8 mouse cellular contexts compared by ENCODE assay signal in genomic region chr9:20868448-20869001, GRCm38 (mm10). TPM values are rescaled to one million over a fixed set of nuclear protein-coding genes. Genes with fewer than 3 reads are reported as not detected.
DNase-seq lines count a peak whose midpoint lies in the region; ATAC-seq and TF ChIP-seq lines count a peak whose summit lies in the region.

Gene A230050P20Rik, plus strand, starts transcription at chr9:20868642.

- DNase-seq in A20 (ENCODE audit: low read depth, low spot score): peak; percentile 90
- DNase-seq in R1 (ENCODE audit: low read depth, low spot score): peak; percentile 79
- peak; percentile 83 for DNase-seq in kidney, postnatal 10 days
- no peak for DNase-seq in liver, embryonic 13.5 days
- DNase-seq in urinary bladder, postnatal 14 days (ENCODE audit: low spot score): peak; percentile 49

- no peaks in the 10 kb centered on the region for H3K4me1 ChIP-seq in cortical plate, adult 2 months (ENCODE audit: control insufficient read depth, insufficient read depth, low read length)
- H3K4me1 ChIP-seq in heart, embryonic 13.5 days: peaks cover 13% of the 10 kb centered on the region
- H3K4me1 ChIP-seq in liver, embryonic 13.5 days (replicated peaks): peaks cover 12% of the 10 kb centered on the region

- H3K36me3 ChIP-seq in heart, embryonic 13.5 days: no peaks in the 10 kb centered on the region
- H3K36me3 ChIP-seq in liver, embryonic 13.5 days: peaks cover 2% of the 10 kb centered on the region
- no peaks in the 10 kb centered on the region for H3K36me3 ChIP-seq in myocyte (ENCODE audit: control insufficient read depth, insufficient read depth)

- TF ChIP-seq POLR2A in cortical plate, adult 2 months (IDR thresholded peaks at IDR 0.05; ENCODE audit: extremely low read depth, insufficient read depth, low read length): peak; percentile 69
- TF ChIP-seq POLR2A in myocyte (IDR thresholded peaks at IDR 0.05; ENCODE audit: insufficient read length, low read depth): peak; percentile 71

- no peak for ATAC-seq in heart, embryonic 13.5 days (ENCODE audit: extremely low read depth, insufficient number of reproducible peaks, low FRiP score, low TSS enrichment)
- peak; percentile 42 for ATAC-seq in liver, embryonic 13.5 days (ENCODE audit: low read depth)

- H3K27ac ChIP-seq in cortical plate, adult 2 months (ENCODE audit: insufficient read depth, low read length): peak within 1 kb of the TSS; percentile 66
- H3K27ac ChIP-seq in heart, embryonic 13.5 days (replicated peaks): no peak within 1 kb of the TSS
- H3K27ac ChIP-seq in liver, embryonic 13.5 days: no peak within 1 kb of the TSS

- no peak for TF ChIP-seq CTCF in cortical plate, adult 2 months (IDR thresholded peaks at IDR 0.05; ENCODE audit: extremely low read depth, insufficient read depth, low read length)

- H3K27me3 ChIP-seq in heart, embryonic 13.5 days (replicated peaks): peaks cover 53% of the 10 kb centered on the region
- H3K27me3 ChIP-seq in liver, embryonic 13.5 days: peaks cover 37% of the 10 kb centered on the region
- no peaks in the 10 kb centered on the region for H3K27me3 ChIP-seq in myocyte (ENCODE audit: control insufficient read depth, insufficient read depth, insufficient read length)

- peak within 1 kb of the TSS; percentile 67 for H3K4me3 ChIP-seq in cortical plate, adult 2 months (ENCODE audit: insufficient read depth, low read length)
- H3K4me3 ChIP-seq in heart, embryonic 13.5 days: peak within 1 kb of the TSS; percentile 65
- peak within 1 kb of the TSS; percentile 63 for H3K4me3 ChIP-seq in liver, embryonic 13.5 days (replicated peaks)
- peak within 1 kb of the TSS; percentile 25 for H3K4me3 ChIP-seq in myocyte

- WGBS in heart, embryonic 13.5 days: 5% methylated on average over 53 of the region's 53 CpGs
- 3% methylated on average over 53 of the region's 53 CpGs for WGBS in liver, embryonic 13.5 days (ENCODE audit: insufficient replicate concordance)

- peak within 1 kb of the TSS; percentile 77 for H3K4me2 ChIP-seq in heart, embryonic 13.5 days
- peak within 1 kb of the TSS; percentile 72 for H3K4me2 ChIP-seq in liver, embryonic 13.5 days
- H3K4me2 ChIP-seq in myocyte (ENCODE audit: low read depth): peak within 1 kb of the TSS; percentile 76

- no peaks in the 10 kb centered on the region for H3K9me3 ChIP-seq in heart, embryonic 13.5 days
- H3K9me3 ChIP-seq in liver, embryonic 13.5 days (replicated peaks): no peaks in the 10 kb centered on the region

- H3K79me2 ChIP-seq in myocyte (ENCODE audit: control insufficient read depth, insufficient read depth): no peaks in the 10 kb centered on the region

- H3K9ac ChIP-seq in heart, embryonic 13.5 days: peak within 1 kb of the TSS; percentile 79
- H3K9ac ChIP-seq in liver, embryonic 13.5 days: peak within 1 kb of the TSS; percentile 65

- H3ac ChIP-seq in myocyte (ENCODE audit: control insufficient read depth, insufficient read length): peak within 1 kb of the TSS; percentile 11

TF ChIP-seq in myocyte, 11 proteins besides CTCF, POLR2A, EP300 and RAD21:
- TF ChIP-seq MAX (IDR thresholded peaks at IDR 0.05; ENCODE audit: low read depth): no peak
- TF ChIP-seq POLR2AphosphoS2 (IDR thresholded peaks at IDR 0.05; ENCODE audit: insufficient read length, low read depth): peak; percentile 61
- peak in 1 of 3 experiments; percentile 22 for TF ChIP-seq MYOG (IDR thresholded peaks at IDR 0.05; ENCODE audit: control insufficient read depth in 1 of 3, insufficient read depth in 1 of 3, insufficient read length in 2 of 3, low read depth in 2 of 3)
- no peak for TF ChIP-seq E2F4 (IDR thresholded peaks at IDR 0.05; ENCODE audit: insufficient read depth)
- no peak for TF ChIP-seq REST (IDR thresholded peaks at IDR 0.05; ENCODE audit: insufficient read depth, insufficient read length)
- no peak for TF ChIP-seq CEBPB (IDR thresholded peaks at IDR 0.05; ENCODE audit: insufficient read depth, poor library complexity, severe bottlenecking)
- TF ChIP-seq TCF3 (IDR thresholded peaks at IDR 0.05; ENCODE audit: insufficient read length, low read depth): no peak
- peak in 1 of 3 experiments; percentile 1 for TF ChIP-seq MYOD1 (IDR thresholded peaks at IDR 0.05; ENCODE audit: control insufficient read depth in 1 of 3, insufficient read length in 2 of 3, low read depth in 2 of 3)
- TF ChIP-seq TCF12 (IDR thresholded peaks at IDR 0.05; ENCODE audit: insufficient read depth, poor library complexity, severe bottlenecking): no peak
- TF ChIP-seq USF1 (IDR thresholded peaks at IDR 0.05; ENCODE audit: low read depth): peak; percentile 26

RNA-seq across cellular contexts. Expression of gene A230050P20Rik, which starts in this region (rescaled TPM):
- polyA plus RNA-seq in cortical plate, adult 2 months (2012; rRNA removed): 237 and 256 TPM in 2 replicates
- 6.5 and 6.9 TPM in 2 replicates for polyA plus RNA-seq in heart, embryonic 13.5 days (2015; fragmentation: Nextera tagmentation; extraction: Ambion mirVana)
- 4.2 and 4.8 TPM in 2 replicates for polyA plus RNA-seq in liver, embryonic 13.5 days (2015; fragmentation: Nextera tagmentation; extraction: Ambion mirVana)
- polyA plus RNA-seq in myocyte (2012; fragmentation: generic; extraction: Trizol): 4.6 TPM

Comparison
In these comparisons a context has a peak if more than half of its experiments do, and no peak if none do; other contexts are left out.
1. RNA of gene A230050P20Rik (polyA plus RNA-seq): 237 to 256 TPM in cortical plate, adult 2 months; 6.5 to 6.9 TPM in heart, embryonic 13.5 days, 4.2 to 4.8 TPM in liver, embryonic 13.5 days and 4.6 TPM in myocyte (single experiment); every median in the first group is over 10 times any median in the second.
2. Peak in every context shown above with its lines, with median percentiles within 50 percentile points of each other: H3K4me3 ChIP-seq and H3K4me2 ChIP-seq.